Mouse (Mus musculus): ENCODE measurements around the gene Lgals1.

Gene Lgals1

DNA sequence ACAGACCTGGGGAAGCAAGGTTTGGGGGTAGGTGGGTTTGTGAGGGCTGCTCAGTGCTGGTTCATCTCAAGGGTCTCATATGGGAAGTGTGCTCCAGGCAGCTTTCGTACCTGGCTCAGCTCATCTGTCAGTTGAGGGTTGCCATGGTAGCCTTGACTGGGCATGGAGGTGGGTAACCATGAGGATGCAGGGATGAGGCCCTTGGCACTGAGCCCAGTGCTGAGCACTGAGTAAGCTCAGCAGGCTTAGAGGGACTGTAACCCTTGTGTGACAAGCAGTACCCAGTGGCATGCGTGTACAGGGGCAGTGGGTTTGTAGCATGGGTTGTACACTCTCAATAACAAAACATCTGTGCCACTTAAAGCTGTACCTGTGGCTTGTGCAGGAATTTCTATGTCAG, 11.4 kb downstream of the Lgals1 start:
- no peak for DNase-seq (ENCODE audit: low spot score)

DNA sequence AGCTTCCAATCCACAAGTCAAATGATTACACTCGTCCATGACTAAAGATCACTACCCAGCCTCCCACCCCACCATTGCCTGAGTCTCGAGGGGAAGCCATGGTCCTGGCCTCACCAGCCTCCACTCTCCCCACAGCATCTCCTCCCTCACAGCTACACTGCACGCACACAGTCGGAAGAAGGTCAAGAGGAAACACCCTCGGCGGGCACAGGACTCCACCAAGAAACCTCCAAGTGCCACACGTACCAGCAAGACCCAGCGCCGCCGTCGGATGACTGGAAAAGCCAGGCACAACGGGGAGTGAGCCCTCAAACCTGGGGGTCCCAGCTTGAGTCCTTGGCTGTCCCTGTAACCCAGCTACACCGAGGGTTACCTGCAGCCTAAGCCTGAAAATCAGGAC, 13.8 kb downstream of the Lgals1 start:
- no peak for DNase-seq (ENCODE audit: low spot score)

DNA sequence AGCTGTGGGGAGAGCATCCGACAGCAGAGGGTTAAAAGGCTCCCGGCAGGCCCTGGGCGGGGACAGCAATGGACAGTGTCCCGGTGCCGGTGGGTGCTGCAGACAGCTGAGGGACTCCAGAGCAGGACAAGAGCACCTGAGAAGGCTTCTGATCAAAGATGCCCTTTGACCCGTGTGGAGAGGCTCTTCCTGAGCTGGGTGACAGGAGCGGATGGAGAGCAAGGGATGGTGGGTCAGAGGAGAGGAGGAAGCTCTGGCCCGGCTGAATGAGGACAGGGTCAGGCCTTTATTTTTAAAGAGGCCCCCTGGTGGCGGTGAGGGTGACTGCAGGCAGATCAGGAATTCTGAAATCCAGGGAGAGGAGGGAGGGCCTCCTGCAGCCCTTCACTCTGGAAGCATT, 16.1 kb downstream of the Lgals1 start:
- DNase-seq (ENCODE audit: low spot score): peak; percentile 53

DNA sequence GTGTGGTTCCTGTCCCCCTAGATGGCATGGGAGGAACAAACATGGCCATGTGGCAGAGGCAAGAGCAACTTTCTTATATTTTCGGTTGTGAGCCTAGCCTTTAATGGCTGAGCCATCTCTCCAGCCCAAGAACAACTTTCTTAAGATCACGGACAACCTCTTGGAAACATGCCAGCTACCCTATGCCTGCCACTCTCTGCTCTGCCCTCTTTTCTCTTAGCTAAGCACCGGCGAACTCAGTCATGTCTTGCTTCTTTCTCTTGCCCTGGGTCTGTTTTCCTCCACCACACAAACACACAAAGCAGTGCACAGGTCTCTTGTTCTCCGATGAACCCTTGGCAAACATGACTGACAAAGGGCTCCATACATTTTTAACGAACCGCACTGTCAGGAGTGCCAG, 19.7 kb downstream of the Lgals1 start:
- DNase-seq (ENCODE audit: low spot score): no peak

DNA sequence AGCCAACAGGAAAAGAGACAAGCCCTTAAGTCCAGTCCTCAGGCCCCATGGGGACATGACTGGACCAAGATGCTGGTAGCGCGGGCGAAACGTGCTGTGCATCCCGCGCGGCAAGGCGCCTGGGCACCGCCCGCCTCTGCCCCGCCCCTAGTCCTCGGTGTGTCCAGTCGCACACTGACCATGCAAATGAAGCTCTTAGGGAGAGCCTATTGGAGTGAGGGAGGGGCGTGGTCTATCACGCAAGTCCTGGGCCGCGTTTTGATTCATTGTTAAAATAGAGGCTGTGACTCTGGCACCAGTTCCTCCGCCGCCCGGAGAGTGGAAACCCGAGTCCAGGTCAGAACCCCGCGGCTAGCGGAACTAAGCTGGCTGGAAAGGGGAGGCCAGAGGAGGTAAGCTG, 21.1 kb downstream of the Lgals1 start, which contains the start of gene Triobp:
Gene Triobp, plus strand, starts transcription at position 68 of the 400 bp plus-strand sequence.
- DNase-seq (ENCODE audit: low spot score): peak; percentile 88

DNA sequence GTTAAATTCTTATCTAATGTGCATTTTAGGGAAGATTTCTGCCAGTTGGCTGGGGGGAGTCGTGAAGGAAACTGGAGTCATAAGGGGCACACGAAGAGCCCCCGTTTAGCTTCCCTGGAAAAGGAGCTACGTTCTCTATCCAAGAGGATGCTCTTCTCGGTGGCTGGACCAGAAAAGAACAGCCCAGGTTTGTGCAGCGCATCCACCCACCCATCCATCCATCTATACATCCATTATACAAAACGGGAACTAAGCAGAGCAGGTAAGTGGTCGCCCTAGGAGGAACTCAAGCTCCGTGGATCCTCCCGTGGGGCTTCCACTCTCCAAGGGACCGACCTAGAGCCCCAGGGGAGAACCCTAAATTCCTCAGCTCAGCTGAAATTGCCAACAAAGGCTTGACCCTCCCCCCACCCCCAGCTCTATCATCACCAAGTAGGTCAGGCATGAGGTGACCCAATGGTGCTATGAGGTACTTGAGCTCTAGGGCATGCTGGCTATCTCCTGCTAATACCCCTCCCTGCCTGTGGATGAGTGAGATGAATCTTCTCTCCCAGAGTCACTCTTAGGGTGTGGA, 21.7 kb downstream of the Lgals1 start:
- no peak for DNase-seq (ENCODE audit: low spot score)

DNA sequence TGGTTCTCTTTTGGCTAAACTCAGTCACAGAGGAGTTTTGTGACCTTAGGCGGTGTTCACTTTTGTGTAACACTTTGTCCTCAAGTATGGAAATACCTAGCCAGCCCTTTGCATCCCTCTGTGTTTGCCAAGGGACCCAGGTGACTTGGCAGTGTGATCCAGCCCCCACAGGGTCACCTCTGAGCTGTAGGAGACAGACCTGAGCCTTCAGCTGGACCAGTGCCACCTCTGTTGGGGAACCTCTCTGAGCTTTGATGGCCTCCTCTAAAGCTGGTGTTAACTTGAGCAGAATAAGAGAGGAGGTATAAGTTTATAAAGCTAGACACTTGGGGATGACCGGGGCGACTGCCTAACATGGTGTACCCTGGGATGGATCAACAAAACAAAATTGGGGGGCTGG, 22.4 kb downstream of the Lgals1 start:
- no peak for DNase-seq (ENCODE audit: low spot score)

DNA sequence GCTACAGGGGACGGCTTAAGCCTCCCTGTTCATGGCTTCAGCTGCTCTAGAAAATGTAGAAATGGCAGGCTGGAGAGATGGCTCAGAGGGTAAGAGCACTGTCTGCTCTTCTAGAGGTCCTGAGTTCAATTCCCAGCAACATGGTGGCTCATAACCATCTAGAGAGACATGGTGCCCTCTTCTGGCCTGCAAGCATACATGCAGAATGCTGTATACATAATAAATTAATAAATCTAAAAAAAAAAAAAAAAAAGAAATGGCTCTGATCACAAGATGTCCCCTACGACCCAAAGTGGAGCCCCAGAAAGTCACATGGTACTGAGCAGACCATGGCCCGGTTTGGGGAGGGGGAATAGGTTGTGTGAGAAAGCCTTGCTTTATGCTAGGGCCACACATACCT, 29.1 kb downstream of the Lgals1 start:
- DNase-seq (ENCODE audit: low spot score): no peak

DNA sequence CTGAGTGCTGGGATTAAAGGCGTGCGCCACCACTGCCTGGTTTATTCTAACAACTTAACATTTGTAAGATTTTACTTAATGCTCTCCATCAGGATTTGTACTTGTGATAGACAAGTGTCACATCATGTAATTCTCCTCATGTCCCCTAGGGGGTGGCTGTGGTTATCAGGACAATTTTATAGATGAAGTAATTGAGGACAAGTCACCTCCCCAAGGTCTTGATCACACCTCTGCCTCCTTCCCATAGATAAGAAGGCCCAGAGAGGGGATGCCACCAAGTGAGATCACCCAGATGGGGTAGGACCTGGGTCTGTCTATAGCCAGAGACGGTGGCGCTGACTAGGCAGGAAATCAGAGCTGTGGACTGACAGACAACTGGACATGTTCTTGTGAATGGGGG, 29.8 kb downstream of the Lgals1 start:
- no peak for DNase-seq (ENCODE audit: low spot score)

DNA sequence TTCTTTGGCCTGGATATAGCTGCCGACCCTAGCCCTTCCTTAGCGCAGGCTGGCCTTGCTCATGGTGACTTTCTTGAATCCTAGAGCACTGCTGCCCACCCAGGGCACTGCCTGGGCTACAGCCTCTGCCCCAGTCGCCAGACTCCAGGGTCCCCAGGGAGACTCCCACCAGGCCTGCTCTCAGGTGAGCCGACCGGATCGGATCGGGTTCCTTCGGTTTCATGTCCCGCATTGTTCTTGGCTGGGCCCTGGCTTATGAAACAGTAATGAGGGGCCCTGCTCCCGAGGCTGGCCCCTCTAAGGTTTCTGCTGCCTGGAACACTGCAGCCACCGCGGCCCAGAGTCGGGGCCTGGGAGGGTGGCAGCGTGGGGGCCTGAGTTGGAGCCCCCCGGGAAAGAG, 30.5 kb downstream of the Lgals1 start:
- DNase-seq (ENCODE audit: low spot score): no peak

DNA sequence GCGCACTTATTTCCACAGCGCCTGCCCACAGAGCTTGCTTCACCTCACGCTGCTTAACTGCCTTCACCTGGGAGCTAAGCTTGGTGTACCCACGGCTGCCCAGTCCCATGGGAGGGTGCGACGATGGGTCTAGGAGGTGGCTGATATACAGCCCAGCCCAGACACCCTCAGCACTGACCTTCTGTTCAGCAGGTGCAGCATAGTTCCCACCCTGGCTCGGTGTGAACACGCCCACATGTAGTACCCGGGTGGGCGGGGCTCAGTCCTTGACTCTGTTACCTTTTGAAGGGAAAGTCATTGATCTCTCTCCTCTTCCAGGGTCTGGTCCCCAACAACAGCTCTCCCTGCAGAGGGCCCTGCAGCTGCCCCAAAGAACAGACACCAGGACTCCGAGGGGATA, 33.0 kb downstream of the Lgals1 start:
- DNase-seq (ENCODE audit: low spot score): no peak

DNA sequence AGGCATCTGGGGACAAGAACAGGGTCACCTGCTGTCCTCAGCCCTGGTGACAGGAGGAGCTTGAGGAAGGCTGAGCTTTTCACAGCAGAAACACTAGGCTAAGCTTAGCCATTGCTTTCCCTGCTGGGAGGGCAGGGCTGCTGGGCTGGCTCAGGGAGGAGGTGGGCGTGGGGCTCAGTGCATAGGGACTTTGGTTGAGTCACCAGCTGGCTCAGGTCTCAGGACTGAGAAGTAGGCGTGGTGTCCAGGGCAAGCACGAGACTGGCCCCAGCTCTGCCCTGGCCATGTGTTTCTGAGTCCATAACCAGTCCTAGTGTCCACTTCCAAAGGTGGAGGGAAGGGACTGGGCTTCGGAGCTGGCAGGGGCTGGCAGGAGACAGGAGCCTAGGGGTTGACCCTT, 33.6 kb downstream of the Lgals1 start:
- DNase-seq (ENCODE audit: low spot score): no peak

DNA sequence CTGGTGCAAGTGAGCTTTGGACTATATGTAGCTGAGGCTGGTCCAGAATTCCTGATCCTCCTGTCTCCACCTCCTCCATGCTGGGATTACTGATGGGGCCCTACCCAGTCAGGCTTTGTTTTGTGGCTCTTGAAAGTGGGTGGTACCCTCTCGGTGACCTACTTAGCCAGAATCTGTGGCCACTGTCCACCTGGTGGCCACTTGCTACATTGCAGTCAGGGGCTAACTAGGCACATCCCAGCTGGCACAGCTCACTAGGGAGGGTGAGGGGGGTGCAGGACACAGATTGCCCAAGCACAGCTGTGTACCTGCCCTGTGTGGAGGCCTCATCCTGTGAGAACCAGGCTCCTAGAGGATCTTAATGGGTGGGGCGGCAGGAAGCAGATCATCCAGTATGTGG, 36.4 kb downstream of the Lgals1 start:
- no peak for DNase-seq (ENCODE audit: low spot score)

DNA sequence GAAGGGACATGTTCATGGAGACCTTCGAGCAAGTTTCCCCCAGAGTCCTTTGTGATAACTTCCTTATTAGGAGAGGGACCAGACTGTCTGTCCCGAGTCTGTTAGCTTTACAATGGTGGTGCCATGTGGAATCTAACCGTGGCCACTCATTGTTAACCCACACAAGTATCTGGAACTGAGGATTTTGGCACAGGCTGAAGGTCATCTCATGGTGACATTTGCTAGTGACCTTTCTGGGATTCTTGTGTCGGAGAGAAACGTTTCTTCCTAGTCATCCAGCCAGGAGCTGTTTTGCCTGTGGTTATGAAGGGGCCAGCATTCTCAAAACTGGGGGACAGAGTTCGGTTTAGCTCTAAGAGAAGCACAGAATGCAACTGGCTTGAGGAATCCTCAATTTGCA, 45.1 kb downstream of the Lgals1 start:
- no peak for DNase-seq (ENCODE audit: low spot score)

DNA sequence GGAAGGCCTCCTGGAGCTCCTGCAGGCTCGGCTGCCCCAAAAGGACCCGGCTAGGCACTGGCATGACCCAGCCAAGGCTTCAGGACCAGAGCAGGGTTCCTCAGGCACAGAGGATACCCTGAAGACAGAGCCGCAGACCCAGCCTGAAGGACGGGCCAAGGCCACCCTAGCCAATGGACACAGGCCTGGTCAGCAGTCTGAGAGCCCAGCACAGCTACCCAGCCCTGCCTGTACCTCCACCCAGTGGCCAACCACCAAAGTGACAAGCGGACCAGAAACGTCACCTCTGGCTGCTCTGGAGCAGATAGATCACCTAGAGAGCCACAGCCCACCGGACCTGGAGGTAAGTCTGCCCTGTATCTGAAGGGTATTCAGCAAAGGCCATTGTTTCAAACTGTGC, 47.4 kb downstream of the Lgals1 start:
- DNase-seq (ENCODE audit: low spot score): peak; percentile 49

DNA sequence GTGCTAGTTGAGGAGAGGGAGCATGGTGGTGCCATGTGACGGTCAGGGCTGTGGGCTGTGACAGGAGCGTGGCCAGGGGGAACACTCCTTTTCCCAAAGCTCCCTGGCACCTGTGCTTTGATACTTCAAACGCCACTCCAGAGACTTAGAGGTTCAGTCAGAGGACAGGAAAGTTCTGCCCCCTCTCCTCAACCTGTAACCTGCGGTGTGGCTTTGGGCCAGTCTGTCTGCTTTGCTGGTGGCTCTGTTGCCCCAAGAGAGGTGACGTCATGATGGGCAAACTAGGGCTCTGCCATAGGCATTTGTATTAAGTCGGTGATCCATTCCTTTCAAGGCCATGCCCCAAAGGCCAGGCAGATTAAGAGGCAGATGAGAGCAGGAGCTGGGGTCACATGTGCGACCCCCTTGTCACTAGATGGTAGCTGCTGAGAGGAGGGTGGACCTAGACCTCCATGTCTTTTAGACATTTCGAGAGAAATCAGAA, 51.2 kb downstream of the Lgals1 start:
- DNase-seq (ENCODE audit: low spot score): no peak

DNA sequence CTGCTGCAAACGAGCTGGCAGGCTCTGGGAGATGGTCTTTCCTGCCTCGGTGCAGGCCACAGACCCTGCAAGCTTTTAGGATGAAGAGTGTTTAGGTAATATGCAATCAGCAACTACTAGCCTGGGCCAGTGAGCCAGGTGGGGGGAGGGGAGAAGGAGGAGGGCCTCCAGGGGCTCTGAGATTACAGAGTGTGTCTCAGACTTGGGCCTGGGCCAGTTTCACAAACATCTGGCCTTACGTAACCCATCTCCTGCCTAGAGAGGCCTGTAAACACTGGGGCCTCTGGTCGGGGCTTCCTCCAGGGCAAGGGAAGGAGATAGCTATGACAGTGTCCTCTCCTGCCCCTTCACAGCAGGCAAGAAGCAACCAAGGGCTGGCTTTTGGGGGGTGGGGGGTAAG, 52.4 kb downstream of the Lgals1 start:
- DNase-seq (ENCODE audit: low spot score): peak; percentile 73
